Mouse (Mus musculus) layer of hippocampus, adult 18-20 months (tissue): ENCODE results near the gene Hmgn1. TPM values are rescaled to one million over a fixed set of nuclear protein-coding genes. Genes with fewer than 3 reads are reported as not detected.

Source experiments
- total RNA-seq, 2 experiments: library from RNA; stranded (reverse); gene quantifications; 2 replicates each; pipeline ENCODE4 v1.2.3; 2021

The Hmgn1 gene
- total RNA-seq, 2 experiments from 2014 or later = 82.6 to 83.8 TPM

Other genes starting within 250 kb of the Hmgn1 start
- 10 to 100 TPM; 15.3 to 19.0 TPM for gene Psmg1, start 136.8 kb downstream of the Hmgn1 start, total RNA-seq
- gene Brwd1, start 45.2 kb downstream of the Hmgn1 start, total RNA-seq = 100 to 1,000 TPM; 126 to 128 TPM
- gene Wrb, start 17.7 kb upstream of the Hmgn1 start, total RNA-seq = 10 to 100 TPM; 69.8 to 85.4 TPM
- gene Lca5l, start 64.5 kb upstream of the Hmgn1 start, total RNA-seq = 1 to 10 TPM; 1.1 to 1.2 TPM
- 1 to 10 TPM; 2.0 to 2.6 TPM for gene Sh3bgr, start 72.7 kb upstream of the Hmgn1 start, total RNA-seq
- gene B3galt5, start 108.1 kb upstream of the Hmgn1 start, total RNA-seq = 10 to 100 TPM; 59.4 to 63.4 TPM